Mouse (Mus musculus): Measurements from ENCODE around the gene Ltk.

GRCm38 (mm10) chr2:119797279-119797783 is 37.1 kb upstream of the Ltk start, which contains the start of gene Tyro3:
- no peak for TF ChIP-seq POLR2A (IDR thresholded peaks at IDR 0.05; ENCODE audit: extremely low read depth, insufficient read depth, low read length)
- no peak for TF ChIP-seq CTCF (IDR thresholded peaks at IDR 0.05; ENCODE audit: low read depth, low read length)

Measured in liver, adult 2 months (tissue).